ENCODE assay signal across 8 mouse cellular contexts in genomic region chr12:15814249-15815081, GRCm38 (mm10). TPM values are rescaled to one million over a fixed set of nuclear protein-coding genes. Genes with fewer than 3 reads are reported as not detected.
DNase-seq lines count a peak whose midpoint lies in the region; ATAC-seq and TF ChIP-seq lines count a peak whose summit lies in the region.

No protein-coding gene starts in this region.

- no peaks in the 10 kb centered on the region for H3K9me3 ChIP-seq in ES-E14 (ENCODE audit: control insufficient read depth, insufficient read depth, low read depth, low read length)
- no peaks in the 10 kb centered on the region; the same call in 1 of the 2 replicates for H3K9me3 ChIP-seq in embryonic facial prominence, embryonic 13.5 days
- H3K9me3 ChIP-seq in midbrain, embryonic 12.5 days = no peaks in the 10 kb centered on the region

- peak; percentile 70 to 71 for DNase-seq in B cell, adult 2 months
- DNase-seq in ES-E14 (ENCODE audit: low read depth, low spot score) = no peak
- DNase-seq in heart, postnatal 10 days = peak; percentile 66 to 71
- peak; percentile 30 to 57 for DNase-seq in left cerebral cortex, adult 8-10 months (ENCODE audit: low spot score in 2 of 2)
- peak; percentile 16 to 35 for DNase-seq in spleen, postnatal 14 days (ENCODE audit: low spot score in 2 of 2)

- in situ Hi-C loops in ES-E14 (cut with MboI; ENCODE audit: low sequenced_read_pairs in 2 of 2, unreplicated experiment in 2 of 2) = no loop called here

- no peak for ATAC-seq in embryonic facial prominence, embryonic 13.5 days (ENCODE audit: insufficient number of reproducible peaks, insufficient read depth, low FRiP score, low TSS enrichment, low read depth)
- no peak for ATAC-seq in midbrain, embryonic 12.5 days (ENCODE audit: low FRiP score, low read depth)
- ATAC-seq in megakaryocyte progenitor cell, adult 5-6 weeks (replicated peaks; ENCODE audit: poor library complexity) = no peak

- H3K27me3 ChIP-seq in embryonic facial prominence, embryonic 13.5 days = no peaks in the 10 kb centered on the region
- H3K27me3 ChIP-seq in midbrain, embryonic 12.5 days = no peaks in the 10 kb centered on the region

- no peak overlapping the region for H3K27ac ChIP-seq in ES-E14 (ENCODE audit: insufficient read depth, low read depth, low read length, poor library complexity, severe bottlenecking)
- H3K27ac ChIP-seq in embryonic facial prominence, embryonic 13.5 days = peak overlapping the region; percentile 97
- peak overlapping the region; percentile 95 for H3K27ac ChIP-seq in midbrain, embryonic 12.5 days (replicated peaks)

- H3K9ac ChIP-seq in ES-E14 (ENCODE audit: insufficient read depth, low read depth, low read length, poor library complexity, severe bottlenecking) = peak overlapping the region; percentile 40
- H3K9ac ChIP-seq in embryonic facial prominence, embryonic 13.5 days = peak overlapping the region; percentile 98
- H3K9ac ChIP-seq in midbrain, embryonic 12.5 days (replicated peaks) = peak overlapping the region; percentile 97

- intact Hi-C loops in heart, postnatal 10 days (cut with DNase I) = loop anchor here (1.0 to 5.0 kb wide), 6 partner anchors 77 to 417 kb away; no protein-coding TSS in a partner anchor

- under 1% methylated on average over 32 of the region's 32 CpGs for WGBS in embryonic facial prominence, embryonic 13.5 days
- WGBS in midbrain, embryonic 12.5 days = under 1% methylated on average over 32 of the region's 32 CpGs

- peak overlapping the region; percentile 75 for H3K4me2 ChIP-seq in embryonic facial prominence, embryonic 13.5 days
- H3K4me2 ChIP-seq in midbrain, embryonic 12.5 days (replicated peaks) = peak overlapping the region; percentile 61

- peaks cover 0 to 2% of the 10 kb centered on the region in 2 experiments; a peak in 1 of 4 replicates for H3K4me1 ChIP-seq in ES-E14 (ENCODE audit: control insufficient read depth in 2 of 2, insufficient read depth in 2 of 2, low read length in 2 of 2, poor library complexity in 1 of 2)
- peaks cover 42% of the 10 kb centered on the region for H3K4me1 ChIP-seq in embryonic facial prominence, embryonic 13.5 days
- H3K4me1 ChIP-seq in midbrain, embryonic 12.5 days = peaks cover 34% of the 10 kb centered on the region

- peak overlapping the region; percentile 76 to 80 for H3K4me3 ChIP-seq in ES-E14 (ENCODE audit: insufficient read depth in 1 of 2, low read depth in 1 of 2, low read length in 2 of 2, poor library complexity in 1 of 2, severe bottlenecking in 1 of 2)
- H3K4me3 ChIP-seq in embryonic facial prominence, embryonic 13.5 days = peak overlapping the region; percentile 90
- peak overlapping the region; percentile 79 for H3K4me3 ChIP-seq in midbrain, embryonic 12.5 days

- no peaks in the 10 kb centered on the region for H3K36me3 ChIP-seq in ES-E14 (ENCODE audit: control insufficient read depth, insufficient read depth, low read length, poor library complexity, severe bottlenecking)
- H3K36me3 ChIP-seq in embryonic facial prominence, embryonic 13.5 days = peaks cover 4% of the 10 kb centered on the region; the same call in 1 of the 2 replicates
- H3K36me3 ChIP-seq in midbrain, embryonic 12.5 days = peaks cover under 1% of the 10 kb centered on the region

TF ChIP-seq in ES-E14, 5 proteins besides CTCF, POLR2A, EP300 and RAD21:
- TF ChIP-seq ZC3H11A (IDR thresholded peaks at IDR 0.05; ENCODE audit: borderline replicate concordance, low read depth, low read length) (no peak), CHD2 (IDR thresholded peaks at IDR 0.05; ENCODE audit: low read depth, low read length) (no peak), MAFK (IDR thresholded peaks at IDR 0.05; ENCODE audit: insufficient read depth, low read depth, low read length) (no peak), ZNF384 (IDR thresholded peaks at IDR 0.05; ENCODE audit: low read depth, low read length) (no peak), HCFC1 (IDR thresholded peaks at IDR 0.05; ENCODE audit: borderline replicate concordance, insufficient read depth, low read length) (no peak)

RNA-seq across cellular contexts. Expression of gene Trib2, which starts 2.3 kb away (rescaled TPM):
- total RNA-seq in ES-E14 (2012; rRNA removed) = 3.2 and 5.1 TPM in 2 replicates
- 48.2 and 54.7 TPM in 2 replicates for polyA plus RNA-seq in embryonic facial prominence, embryonic 13.5 days (2015; fragmentation: Nextera tagmentation; extraction: Ambion mirVana)
- total RNA-seq in heart, postnatal 10 days (2021) = 10 to 100 TPM; 60.4 to 86.6 TPM
- 10 to 100 TPM; 28.2 to 36.8 (median 30.9) TPM for total RNA-seq in left cerebral cortex, adult 8-10 months (2022)
- 89.5 and 89.7 TPM in 2 replicates for polyA plus RNA-seq in midbrain, embryonic 12.5 days (2016; fragmentation: Nextera tagmentation; extraction: Ambion mirVana)
- 3.2 and 7.5 TPM in 2 replicates for total RNA-seq in megakaryocyte progenitor cell, adult 5-6 weeks (2015)
- 4.1 and 8.0 TPM in 2 replicates for total RNA-seq in megakaryocyte progenitor cell, adult 5-6 weeks (2017)

Comparison
In these comparisons a context has a peak if more than half of its experiments do, and no peak if none do; other contexts are left out.
1. H3K9ac ChIP-seq: peak in every context shown above with its lines; median percentile 98 in embryonic facial prominence, embryonic 13.5 days; 97 in midbrain, embryonic 12.5 days; 40 in ES-E14.